Mouse (Mus musculus): ENCODE data around the gene Paf1.

Paf1 gene

GRCm38 (mm10) chr7:28370977-28371513 is 21.7 kb upstream of the Paf1 start:
- DNase-seq (ENCODE audit: low read depth, low spot score), result no peak

GRCm38 (mm10) chr7:28371514-28371989 is 21.2 kb upstream of the Paf1 start:
- DNase-seq (ENCODE audit: low read depth, low spot score), result no peak

GRCm38 (mm10) chr7:28372251-28373108 is 20.3 kb upstream of the Paf1 start, which contains the start of gene Plekhg2:
Gene Plekhg2, minus strand, starts transcription at chr7:28372599.
- DNase-seq (ENCODE audit: low read depth, low spot score), result peak; percentile 86

GRCm38 (mm10) chr7:28373131-28373581 is 19.6 kb upstream of the Paf1 start:
- peak; percentile 77 for DNase-seq (ENCODE audit: low read depth, low spot score)

GRCm38 (mm10) chr7:28373891-28374495 is 18.8 kb upstream of the Paf1 start:
- no peak for DNase-seq (ENCODE audit: low read depth, low spot score)

GRCm38 (mm10) chr7:28374647-28375046 is 18.1 kb upstream of the Paf1 start:
- no peak for DNase-seq (ENCODE audit: low read depth, low spot score)

- peak; percentile 72 for DNase-seq (ENCODE audit: low read depth, low spot score)
These were observed 17.4 kb upstream of the Paf1 start for GRCm38 (mm10) chr7:28375176-28375921.

- DNase-seq (ENCODE audit: low read depth, low spot score), result no peak
These were observed 16.6 kb upstream of the Paf1 start for GRCm38 (mm10) chr7:28376011-28376771.

- DNase-seq (ENCODE audit: low read depth, low spot score), result no peak
These were observed 15.3 kb upstream of the Paf1 start for GRCm38 (mm10) chr7:28377190-28378065.

- no peak for DNase-seq (ENCODE audit: low read depth, low spot score)
These were observed 14.6 kb upstream of the Paf1 start for GRCm38 (mm10) chr7:28378066-28378690.

- DNase-seq (ENCODE audit: low read depth, low spot score), result peak; percentile 82
These were observed 13.7 kb upstream of the Paf1 start for GRCm38 (mm10) chr7:28378769-28379651.

- no peak for DNase-seq (ENCODE audit: low read depth, low spot score)
These were observed 12.3 kb upstream of the Paf1 start, which contains the start of gene Zfp36 for GRCm38 (mm10) chr7:28380237-28381016. Gene Zfp36, minus strand, starts transcription at chr7:28380253.

GRCm38 (mm10) chr7:28381017-28381790 is 11.5 kb upstream of the Paf1 start:
- no peak for DNase-seq (ENCODE audit: low read depth, low spot score)

GRCm38 (mm10) chr7:28381938-28382337 is 10.8 kb upstream of the Paf1 start:
- no peak for DNase-seq (ENCODE audit: low read depth, low spot score)

GRCm38 (mm10) chr7:28382347-28382951 is 10.3 kb upstream of the Paf1 start:
- no peak for DNase-seq (ENCODE audit: low read depth, low spot score)

GRCm38 (mm10) chr7:28382981-28383396 is 9.8 kb upstream of the Paf1 start:
- DNase-seq (ENCODE audit: low read depth, low spot score), result no peak
